Mouse (Mus musculus) gonadal fat pad, adult 2 months (tissue): ENCODE data around the gene Krt20. TPM values are rescaled to one million over a fixed set of nuclear protein-coding genes. Genes with fewer than 3 reads are reported as not detected.

Experiments used
- DNase-seq: peaks from one replicate; pipeline ENCODE4 v3.0.0-alpha.2; 2012; ENCODE audit warnings: low read depth
- polyA plus RNA-seq: library from polyadenylated mRNA; depleted of rRNA; stranded (reverse); fragments of >200 nt; gene quantifications from 2 replicates; pipeline ENCODE4 v1.2.3, GENCODE M21; 2012; rRNA removed

Krt20 gene
- polyA plus RNA-seq = 0.30 and 0.61 TPM in 2 replicates

DNA sequence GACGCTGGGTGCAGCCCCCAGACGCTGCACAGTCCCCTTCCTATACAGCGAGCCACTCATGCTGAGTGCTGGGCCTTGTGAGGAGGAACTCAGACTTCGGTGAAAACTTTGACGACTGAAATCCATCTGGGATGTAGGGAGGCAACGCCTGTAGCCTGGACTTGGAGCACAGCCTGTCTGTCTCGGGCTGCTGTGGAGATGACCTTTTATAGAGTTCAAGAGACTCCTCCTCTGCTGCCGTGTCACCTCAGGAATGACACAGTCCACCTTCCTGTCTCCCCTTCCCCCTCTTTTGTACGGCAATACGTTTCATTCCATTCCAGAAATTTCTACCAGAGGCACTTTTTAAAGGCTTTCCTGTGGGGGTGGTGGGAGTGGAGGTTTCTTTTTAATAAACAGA, at the start of gene Krt20:
Gene Krt20, minus strand, starts transcription at position 179 of the 400 bp plus-strand sequence.
- DNase-seq = no peak

DNA sequence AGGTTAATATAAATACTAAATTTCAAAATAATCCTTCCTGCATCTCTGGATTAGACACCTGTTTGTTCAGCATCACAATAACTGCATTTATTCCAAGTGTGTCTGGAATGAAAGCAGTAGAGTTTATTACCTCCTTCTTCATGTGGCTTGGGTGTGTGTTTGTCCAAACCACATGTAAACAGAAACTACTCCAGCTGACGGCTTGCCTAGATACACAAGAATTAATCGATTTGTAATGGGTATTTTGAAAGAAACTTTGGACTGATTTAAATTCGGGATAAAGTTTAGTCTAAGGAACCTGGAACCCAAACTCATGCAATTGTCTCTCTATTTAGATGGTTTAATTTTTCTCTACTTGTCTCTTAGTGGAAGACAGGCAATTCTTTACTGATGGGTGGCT, 37.0 kb upstream of the Krt20 start:
- DNase-seq = no peak

DNA sequence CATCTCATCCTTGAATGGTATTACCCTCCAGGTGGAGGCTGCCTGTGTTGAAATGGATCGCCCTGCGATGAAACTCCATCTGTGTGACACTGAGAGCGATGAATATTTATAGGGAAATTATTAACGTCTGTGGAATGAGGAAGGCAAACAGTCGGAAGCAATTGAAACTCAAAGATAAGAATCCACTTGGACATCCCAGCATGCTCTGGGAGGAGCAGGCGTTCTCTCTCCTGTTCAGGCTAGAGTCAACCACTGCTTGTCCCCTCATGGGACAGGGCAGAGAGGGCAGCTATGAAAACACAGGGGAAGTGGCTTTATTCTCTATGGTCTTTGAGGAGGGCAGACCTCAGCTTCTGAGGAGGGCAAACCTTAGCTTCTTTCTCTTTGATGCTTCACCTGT, 35.5 kb upstream of the Krt20 start:
- no peak for DNase-seq

DNA sequence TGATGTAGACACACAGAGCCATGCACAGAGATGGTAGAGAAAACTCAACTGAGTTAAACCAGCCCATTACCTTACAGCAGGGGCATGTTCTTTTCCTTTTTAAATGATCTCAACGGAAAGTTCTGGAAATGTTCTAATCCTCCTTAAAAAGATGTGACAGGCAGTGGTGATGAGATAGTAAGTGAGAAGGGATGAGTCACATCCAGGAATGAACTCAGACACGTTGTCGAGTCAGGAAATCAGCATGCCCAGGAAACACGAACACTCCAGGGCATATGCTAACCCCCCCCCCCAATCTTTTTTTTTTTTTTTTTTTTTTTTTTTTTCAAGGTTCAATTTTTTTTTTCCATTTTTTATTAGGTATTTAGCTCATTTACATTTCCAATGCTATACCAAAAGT, 34.5 kb upstream of the Krt20 start:
- DNase-seq = no peak

DNA sequence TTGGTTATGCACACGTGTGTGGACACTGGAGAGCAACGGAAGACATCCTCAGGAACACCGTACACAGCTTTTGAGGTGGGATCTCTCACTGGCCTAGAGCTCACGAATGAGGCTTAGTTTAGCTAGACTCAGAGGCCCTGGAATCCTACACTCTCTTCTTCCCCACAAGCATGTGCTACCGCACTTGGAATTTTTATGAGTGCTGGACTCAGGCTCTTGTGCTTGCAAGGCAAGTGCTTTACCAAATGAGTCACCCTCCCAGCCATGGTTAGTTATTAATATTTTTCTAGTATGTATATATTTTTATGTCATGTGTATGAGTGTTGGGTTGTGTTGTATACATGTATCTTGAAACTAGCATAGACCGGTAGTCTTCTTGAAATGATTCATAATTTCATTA, 34.0 kb upstream of the Krt20 start:
- no peak for DNase-seq

DNA sequence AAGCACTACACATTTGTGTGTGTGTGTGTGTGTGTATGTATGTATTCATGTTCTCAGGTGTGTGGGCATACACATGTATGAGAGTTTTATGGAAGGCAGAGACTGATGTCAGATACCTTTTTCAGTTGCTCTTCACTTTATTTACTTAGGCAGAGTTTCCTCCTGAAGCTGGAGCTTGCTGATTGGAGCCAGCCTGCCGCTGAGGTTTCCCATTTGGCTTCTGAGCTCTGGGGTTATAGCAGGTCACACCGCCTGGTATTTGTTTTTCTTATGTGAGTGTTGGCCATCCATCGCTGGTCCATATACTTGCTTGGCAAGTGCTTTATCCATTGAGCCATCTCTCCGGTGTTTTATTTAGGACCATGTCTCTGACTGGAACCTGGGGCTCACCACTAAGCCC, 31.3 kb upstream of the Krt20 start:
- DNase-seq = no peak

DNA sequence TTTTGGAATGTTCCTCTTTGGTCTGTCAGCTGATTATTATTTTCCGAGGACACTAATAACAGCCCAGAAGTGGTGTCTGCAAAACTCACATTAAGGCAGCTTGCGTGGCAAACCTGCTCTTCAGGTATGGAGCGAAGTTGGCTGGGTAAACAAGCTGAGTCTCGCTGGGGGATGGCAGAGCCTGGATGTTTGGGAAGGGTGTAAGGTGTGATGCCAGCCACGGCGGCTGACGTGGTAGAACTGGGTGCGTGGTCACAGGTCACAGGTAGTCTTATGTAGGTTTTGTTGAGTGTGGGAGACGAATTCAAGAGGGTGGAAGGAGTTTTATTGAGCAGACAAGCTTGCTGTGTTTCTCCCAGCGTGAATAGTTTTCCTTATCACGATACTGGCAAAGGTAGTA, 30.6 kb upstream of the Krt20 start:
- DNase-seq = no peak

DNA sequence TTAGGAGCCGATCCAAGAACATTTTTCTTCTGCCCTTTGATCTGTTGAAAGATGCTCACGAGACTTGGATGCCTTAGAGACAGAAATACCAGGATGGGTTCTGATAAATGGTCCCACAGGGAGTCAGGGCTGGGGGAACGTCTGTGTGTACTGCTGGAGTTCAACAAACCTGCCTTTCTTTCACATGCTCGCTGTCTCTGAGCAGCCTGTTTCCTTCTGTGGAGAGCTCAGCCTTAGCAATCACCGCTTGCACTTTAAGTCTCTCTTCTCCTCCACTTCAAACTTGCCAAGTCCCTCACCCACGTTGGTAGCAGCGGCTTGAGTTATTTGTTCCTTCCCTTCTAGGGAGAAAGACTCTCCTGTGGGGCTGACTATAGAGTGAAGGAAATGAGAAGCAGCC, 28.4 kb upstream of the Krt20 start:
- DNase-seq = no peak

DNA sequence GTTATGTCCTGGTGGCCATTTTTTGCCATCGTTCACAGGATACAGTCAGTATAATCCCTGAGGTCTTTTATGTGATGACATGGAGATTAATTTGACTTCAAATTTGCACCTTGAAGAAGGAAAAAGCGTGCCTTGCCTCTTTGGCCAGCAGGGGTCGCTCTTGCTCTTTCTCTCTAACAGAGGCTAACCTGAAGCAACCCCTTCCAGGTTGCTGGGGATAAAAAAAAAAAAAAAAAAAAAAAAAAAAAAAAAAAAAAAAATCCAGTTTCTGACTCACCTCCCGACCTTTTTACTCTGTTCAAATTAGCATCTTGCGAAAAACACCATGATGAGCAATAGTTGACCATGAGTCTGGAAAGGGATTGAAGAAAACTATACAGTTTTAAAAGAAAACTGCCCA, 26.9 kb upstream of the Krt20 start:
- DNase-seq = no peak

DNA sequence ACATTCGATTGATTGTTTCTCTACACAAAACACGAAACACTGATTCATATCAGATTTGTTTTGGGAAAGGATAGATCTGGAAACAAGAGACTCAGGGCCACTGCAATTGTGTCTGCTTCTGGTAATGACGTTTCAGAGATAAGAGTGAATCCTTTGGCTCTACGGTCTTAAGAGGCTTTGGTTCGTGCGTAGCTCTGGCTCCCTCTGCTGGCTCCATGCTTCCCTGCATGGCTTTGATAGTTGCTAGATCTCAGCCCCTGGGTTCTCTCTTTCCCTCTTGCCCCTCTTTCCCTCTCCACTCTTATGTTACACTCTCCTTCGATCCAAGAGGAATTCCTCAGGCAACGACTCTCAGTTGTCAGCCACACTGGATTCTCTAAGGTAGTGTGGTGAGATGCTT, 25.2 kb upstream of the Krt20 start:
- DNase-seq = no peak

DNA sequence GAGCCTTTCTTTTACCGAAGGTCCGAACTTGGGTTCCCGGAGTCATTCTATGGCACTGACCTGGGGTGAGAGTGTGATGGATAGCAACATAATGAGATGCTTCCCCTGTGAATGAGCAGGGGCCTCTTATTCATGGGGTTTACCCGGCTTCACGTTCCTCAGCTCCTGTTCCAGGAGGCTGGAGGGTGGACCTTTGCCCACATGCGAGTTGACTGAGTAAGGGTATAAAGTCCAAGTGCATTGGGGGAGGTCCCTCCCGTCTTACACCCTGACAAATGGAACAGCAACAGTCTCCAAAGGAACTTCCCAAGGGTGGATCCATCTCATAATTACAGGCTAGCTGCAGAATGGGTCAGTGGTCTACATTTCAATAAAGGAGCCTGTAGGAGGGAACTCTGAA, 23.8 kb upstream of the Krt20 start:
- DNase-seq = no peak

DNA sequence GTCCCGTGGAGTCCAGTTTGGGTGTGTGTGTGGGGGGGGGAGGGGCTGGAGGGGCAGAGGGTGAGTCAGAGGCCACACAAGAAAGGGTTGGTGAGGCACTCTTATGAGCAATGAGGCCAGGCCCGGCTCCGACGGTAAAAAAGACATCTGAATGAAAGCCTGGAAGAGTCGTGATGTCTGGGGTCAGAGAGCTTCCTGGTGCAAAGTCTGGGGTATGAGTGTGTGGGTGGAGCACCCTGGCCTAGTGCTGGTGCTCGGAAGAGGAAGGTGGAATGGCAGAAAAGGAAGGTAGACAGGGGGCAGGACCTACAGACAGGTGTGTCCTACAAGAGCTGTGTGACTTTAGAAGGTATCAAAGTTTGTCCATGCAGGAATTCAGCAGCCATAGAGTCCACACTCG, 20.9 kb upstream of the Krt20 start:
- DNase-seq = no peak

DNA sequence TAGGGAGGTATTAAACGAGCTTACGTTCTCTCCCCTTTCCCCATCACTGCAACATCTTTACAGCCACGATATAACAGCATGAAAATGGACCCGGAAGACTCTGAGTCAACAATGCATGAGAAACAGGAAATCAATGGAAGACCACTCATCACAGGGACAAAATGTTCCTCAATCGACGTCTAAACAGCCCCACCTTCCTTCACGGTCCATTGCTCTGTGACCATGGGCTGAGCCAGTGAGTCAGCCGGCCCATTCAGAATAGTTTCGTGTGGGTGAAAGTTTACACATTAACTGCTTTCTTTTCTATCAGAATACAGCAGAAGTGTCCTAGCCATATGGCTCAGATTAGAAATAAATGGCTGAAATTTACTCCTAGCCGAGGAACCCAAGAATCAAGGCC, 16.8 kb upstream of the Krt20 start:
- DNase-seq = no peak

DNA sequence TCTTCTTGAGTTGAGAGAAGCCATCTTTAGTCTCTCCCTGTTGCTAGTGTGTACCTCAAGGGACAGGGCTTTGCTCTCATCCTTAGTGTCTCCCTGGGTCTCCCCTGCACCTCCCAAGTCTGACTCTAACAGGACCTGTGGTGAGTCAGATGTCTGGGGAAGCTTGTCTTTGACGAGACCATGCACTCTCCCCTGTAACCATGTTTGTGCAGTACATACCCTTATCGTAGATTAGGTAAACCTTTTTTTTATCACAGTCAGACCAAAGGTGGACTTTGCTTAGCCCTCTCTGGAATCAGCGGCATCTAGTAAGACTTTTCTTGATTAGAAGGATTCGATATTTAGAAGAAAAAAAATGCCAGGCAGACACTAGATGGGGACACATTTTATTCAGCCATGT, 16.1 kb upstream of the Krt20 start:
- DNase-seq = no peak

DNA sequence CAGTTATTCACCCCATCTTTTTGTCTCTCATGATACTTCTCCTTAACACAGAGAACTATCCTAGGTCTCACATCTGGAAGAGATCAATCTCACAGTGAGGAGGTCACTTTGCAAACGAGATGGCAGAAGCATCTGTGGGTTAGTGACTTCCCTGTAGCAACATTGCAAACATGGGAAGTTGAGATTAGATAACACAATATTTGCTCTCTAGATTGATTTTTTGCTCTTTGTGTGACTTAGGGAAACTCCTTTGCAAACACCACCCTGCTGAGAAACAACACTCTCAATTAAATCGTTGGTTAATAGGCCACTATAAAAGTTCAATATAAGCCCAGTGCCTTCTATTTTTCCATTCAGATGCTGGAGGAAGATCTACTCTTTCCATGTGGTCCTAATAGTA, 10.8 kb upstream of the Krt20 start:
- no peak for DNase-seq

DNA sequence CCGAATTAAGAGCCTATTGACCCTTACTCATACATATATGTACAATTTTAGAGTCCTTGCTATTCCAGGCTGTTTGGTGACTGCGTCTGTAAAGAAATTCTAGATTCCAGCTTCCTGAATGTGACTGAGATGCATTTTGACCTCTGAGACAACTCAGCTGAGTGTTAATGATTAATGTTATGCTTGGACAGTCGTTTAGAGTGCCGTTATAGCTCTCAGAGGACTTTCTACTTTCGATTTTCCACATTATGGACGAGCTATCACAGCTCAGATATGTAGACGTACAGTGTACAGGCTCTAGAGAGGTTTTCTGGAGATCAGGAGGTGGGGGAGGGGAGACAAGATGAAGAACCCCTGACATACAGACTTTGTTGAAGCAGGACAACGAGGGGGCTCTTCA, 3.3 kb upstream of the Krt20 start:
- DNase-seq = no peak

DNA sequence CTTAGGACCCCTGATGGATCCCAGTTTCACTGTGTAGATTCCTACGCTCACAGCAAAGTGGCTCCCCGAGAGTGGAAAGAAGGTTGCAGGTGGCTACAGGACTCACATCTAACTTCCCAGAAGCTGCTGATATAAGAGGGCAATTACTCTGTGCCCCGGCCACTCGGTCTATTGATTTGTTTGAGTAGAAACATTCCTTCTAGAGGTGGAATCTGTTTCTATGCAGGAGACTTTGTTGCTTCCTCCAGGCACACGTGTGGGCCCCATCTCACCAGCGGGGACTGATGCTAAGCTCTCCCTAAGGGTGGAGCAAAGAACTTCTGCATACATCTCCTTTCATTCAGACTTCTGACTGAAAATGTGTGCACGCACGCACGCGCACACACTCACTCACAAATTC, 1.5 kb upstream of the Krt20 start:
- no peak for DNase-seq

DNA sequence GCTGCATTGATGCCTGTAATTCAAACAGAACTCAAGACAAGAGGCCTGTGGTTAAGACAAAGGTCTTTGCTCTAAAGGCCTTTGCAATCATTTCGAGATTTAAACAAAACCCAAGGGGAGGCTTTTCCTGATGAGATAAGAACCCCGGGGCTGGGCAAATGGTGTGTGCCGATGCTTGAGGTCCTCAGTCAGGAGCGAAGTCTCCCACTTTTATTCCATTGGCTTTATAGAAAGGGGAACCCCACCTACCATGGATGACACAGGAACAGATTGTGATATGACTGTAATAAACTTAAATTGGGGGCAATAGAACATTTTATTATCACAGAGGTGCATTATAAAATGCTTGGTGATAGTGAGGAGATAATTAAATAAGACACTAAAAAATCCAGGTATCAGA, 1.3 kb downstream of the Krt20 start:
- no peak for DNase-seq

DNA sequence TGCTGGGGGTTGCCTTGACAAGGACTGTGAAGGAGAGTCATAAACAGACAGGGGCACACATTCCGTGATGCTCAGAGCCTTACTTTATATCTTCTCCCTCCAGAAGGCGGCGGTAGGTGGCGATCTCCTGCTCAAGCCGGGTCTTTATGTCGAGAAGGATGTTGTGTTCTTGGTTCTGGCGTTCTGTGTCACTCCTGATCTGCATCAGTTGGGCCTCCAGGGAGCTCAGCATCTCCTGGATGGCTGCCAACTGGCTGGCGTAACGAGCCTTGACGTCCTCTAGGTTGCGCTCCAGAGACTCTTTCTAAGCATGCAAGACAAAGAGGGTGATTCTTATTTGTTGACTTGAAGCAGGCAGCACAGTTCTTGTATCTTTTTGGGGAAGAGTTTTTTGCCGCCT, 7.3 kb downstream of the Krt20 start:
- DNase-seq = no peak

DNA sequence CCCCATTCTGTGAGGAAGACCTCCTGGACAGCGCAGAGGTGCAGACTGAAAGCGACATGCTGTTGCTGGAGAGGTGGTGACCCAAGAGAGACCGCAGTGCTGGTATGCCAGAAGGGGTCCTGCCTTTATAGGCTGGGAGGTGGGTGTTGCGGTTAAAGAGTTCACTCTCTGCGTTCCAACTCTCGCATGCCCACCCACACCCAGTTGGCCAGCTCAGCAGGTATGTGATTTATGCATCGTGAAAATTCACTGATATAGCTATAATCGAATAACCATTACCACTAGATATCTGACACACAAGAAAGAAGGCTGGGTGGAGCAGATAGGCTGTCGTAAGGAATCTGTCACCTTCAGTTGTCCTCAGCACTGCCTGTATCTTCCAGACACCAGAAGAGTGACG, 15.8 kb downstream of the Krt20 start, which contains the start of gene Krt12:
Gene Krt12, minus strand, starts transcription at position 101 of the 400 bp plus-strand sequence.
- no peak for DNase-seq

DNA sequence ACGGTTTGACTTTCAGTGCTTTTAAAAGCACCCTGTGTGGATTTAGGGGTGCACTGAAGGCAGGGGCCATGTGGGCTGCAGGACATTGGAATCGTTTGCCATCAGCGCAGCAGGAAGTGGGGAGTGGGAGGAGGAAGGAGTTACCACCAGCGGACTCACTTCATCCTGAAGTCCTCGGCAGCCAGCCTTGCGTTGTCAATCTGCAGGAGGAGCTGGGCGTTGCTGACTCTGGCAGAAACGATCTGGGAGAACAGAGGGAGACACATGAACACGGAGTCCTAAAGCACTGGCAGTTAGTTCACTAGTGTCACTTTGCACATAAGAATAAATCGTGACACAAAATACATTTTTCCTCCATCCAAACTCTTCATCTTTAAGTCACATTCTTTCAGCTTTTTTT, 17.4 kb downstream of the Krt20 start:
- no peak for DNase-seq

DNA sequence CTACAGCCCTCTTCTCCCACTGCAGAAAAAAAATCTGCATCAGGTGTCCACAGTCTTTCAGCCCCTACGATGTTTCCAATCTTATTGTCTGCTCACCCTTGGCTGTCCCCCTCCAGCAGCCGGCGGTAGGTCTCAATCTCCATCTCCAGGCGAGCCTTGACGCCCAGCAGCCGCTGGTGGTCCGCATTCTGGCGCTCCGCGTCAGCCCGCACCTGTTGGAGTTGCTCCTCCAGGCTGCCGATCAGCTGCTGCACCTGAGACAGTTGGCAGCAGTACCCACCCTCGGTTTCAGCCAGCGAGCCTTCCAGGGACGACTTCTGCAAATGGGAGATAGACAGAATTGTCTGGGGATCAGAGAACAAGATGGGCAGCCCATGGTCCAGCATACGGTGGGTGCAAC, 20.1 kb downstream of the Krt20 start:
- no peak for DNase-seq

DNA sequence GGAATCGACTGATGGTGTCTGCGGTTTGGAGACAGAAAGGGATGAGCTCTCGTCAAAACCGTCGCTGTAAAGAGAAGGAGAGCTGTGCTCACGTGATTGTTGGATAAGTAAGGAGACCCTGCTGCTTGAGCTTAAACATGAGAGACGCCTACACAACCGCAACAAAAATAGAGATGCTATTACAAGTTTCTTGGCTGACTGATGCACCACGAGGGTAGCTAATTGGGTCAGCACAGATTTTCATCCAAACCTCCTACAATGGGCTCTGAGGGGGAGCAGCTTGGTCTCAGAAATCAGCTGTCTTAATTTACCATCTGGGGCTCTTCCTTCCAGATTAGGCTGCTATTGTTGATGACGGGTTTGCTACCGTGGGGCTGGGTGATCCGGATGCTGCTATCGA, 21.0 kb downstream of the Krt20 start:
- no peak for DNase-seq

DNA sequence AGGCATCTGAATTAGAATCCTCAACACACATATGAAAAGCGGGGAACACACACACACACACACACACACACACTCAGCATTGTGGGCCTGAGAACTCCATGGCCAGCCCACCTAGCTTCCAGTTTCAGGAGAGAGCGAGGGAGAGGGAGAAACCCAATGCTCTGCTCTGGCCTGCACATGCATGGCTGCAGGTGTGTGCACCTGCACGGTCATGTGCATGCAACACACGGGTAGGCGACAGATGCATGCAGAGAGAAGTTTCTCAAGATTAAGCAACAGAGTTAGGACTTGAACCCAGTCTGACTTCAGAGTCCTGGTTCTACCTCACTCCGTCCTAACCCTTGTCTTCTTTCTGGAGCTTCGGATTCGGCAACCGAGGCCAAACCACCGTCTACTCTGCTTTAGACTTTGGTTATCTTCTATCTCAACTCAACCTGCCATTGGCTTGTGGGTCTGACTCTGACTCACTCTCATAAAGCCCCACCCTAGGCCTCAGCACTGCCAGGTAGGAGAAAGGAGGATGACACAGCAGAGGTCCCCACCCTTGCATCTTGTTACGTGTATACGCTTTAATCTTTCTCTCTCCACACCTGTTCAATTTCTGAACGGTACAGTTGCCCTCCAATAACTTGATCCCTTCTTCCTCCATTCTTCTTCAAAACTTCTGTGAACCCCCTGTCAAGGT, 23.3 kb downstream of the Krt20 start:
- DNase-seq = no peak
